In the genomic region with DNA sequence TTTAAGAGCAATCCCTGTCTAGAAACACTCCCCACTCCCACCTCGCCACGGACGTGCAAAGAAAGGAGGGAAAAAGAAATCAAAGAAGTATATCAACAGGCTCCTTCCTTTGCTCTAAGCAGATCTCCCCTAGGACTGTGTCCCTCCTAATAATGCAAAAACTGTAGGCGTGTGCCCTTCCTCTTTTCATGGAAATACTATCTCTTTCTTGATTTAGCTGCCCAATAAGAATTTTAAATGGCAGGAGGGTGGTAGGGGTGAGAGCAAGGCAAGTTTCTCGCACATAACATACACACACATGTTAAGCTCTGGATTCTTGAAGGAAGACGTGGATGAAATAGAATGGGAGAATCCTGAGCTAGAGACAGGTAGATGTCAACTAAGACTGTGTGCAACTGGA, we compare ENCODE assay signal across 8 mouse cellular contexts. TPM values are rescaled to one million over a fixed set of nuclear protein-coding genes. Genes with fewer than 3 reads are reported as not detected.
DNase-seq lines count a peak whose midpoint lies in the region; ATAC-seq and TF ChIP-seq lines count a peak whose summit lies in the region.

No protein-coding gene starts in this region.

- H3K27me3 ChIP-seq in cerebellum, adult 2 months (ENCODE audit: control insufficient read depth, insufficient read depth, low read length), result no peaks in the 10 kb centered on the region
- H3K27me3 ChIP-seq in spleen, adult 2 months (ENCODE audit: control insufficient read depth, insufficient read depth, low read length), result no peaks in the 10 kb centered on the region
- no peaks in the 10 kb centered on the region for H3K27me3 ChIP-seq in liver, embryonic 12.5 days (replicated peaks)
- H3K27me3 ChIP-seq in stomach, postnatal 0 days (ENCODE audit: control insufficient read depth, insufficient read depth, low read length), result no peaks in the 10 kb centered on the region

- peak overlapping the region; percentile 72 for H3K9ac ChIP-seq in liver, embryonic 12.5 days
- peak overlapping the region; percentile 62; the same call in 1 of the 2 replicates for H3K9ac ChIP-seq in stomach, postnatal 0 days (ENCODE audit: low read length)

- no peaks in the 10 kb centered on the region for H3K9me3 ChIP-seq in liver, embryonic 12.5 days (replicated peaks)
- H3K9me3 ChIP-seq in stomach, postnatal 0 days (ENCODE audit: control insufficient read depth, low read length), result no peaks in the 10 kb centered on the region

- no peak for TF ChIP-seq POLR2A in cerebellum, adult 2 months (IDR thresholded peaks at IDR 0.05; ENCODE audit: borderline replicate concordance, insufficient read depth, low read length)
- no peak for TF ChIP-seq POLR2A in spleen, adult 2 months (IDR thresholded peaks at IDR 0.05; ENCODE audit: low read depth, low read length)

- no peak for ATAC-seq in liver, embryonic 12.5 days
- no peak for ATAC-seq in stomach, postnatal 0 days (ENCODE audit: low FRiP score, low TSS enrichment)

- H3K36me3 ChIP-seq in spleen, adult 2 months (ENCODE audit: control insufficient read depth, insufficient read depth, low read length), result no peaks in the 10 kb centered on the region; the same call in none of the 2 replicates
- H3K36me3 ChIP-seq in liver, embryonic 12.5 days, result peaks cover 21% of the 10 kb centered on the region
- H3K36me3 ChIP-seq in stomach, postnatal 0 days (ENCODE audit: control insufficient read depth, insufficient read depth, low read length), result no peaks in the 10 kb centered on the region; the same call in 1 of the 2 replicates

- no peak for TF ChIP-seq EP300 in stomach, postnatal 0 days (optimal IDR thresholded peaks at IDR 0.05)

- peak overlapping the region; percentile 95 for H3K4me2 ChIP-seq in liver, embryonic 12.5 days
- H3K4me2 ChIP-seq in stomach, postnatal 0 days (replicated peaks; ENCODE audit: low read depth), result peak overlapping the region; percentile 83

- WGBS in cerebellum, adult 2 months, result 77% methylated on average over 6 of the region's 6 CpGs
- WGBS in spleen, adult 2 months, result 43% methylated on average over 6 of the region's 6 CpGs
- 48% methylated on average over 6 of the region's 6 CpGs for WGBS in liver, embryonic 12.5 days (ENCODE audit: insufficient replicate concordance)
- WGBS in stomach, postnatal 0 days, result 64% methylated on average over 6 of the region's 6 CpGs

- H3K4me3 ChIP-seq in cerebellum, adult 2 months (replicated peaks; ENCODE audit: insufficient read depth, low read depth, low read length), result no peak overlapping the region
- peak overlapping the region; percentile 70; the same call in 1 of the 2 replicates for H3K4me3 ChIP-seq in spleen, adult 2 months (ENCODE audit: extremely low read depth, insufficient read depth, insufficient read length)
- peak overlapping the region; percentile 68 for H3K4me3 ChIP-seq in liver, embryonic 12.5 days
- peak overlapping the region; percentile 64; the same call in 1 of the 2 replicates for H3K4me3 ChIP-seq in stomach, postnatal 0 days (ENCODE audit: low read depth, low read length)

- peak; percentile 18 for DNase-seq in cerebellum, adult 11-12 months
- DNase-seq in cerebellum, adult 2 months, result no peak
- no peak for DNase-seq in spleen, adult 2 months (ENCODE audit: low read depth in 1 of 2, low spot score in 2 of 2)
- no peak for DNase-seq in spleen, postnatal 36 days (ENCODE audit: low spot score in 2 of 2)
- no peak for DNase-seq in stomach, postnatal 0 days (ENCODE audit: low spot score)
- no peak for DNase-seq in ovary, postnatal 10 days (ENCODE audit: low spot score)
- no peak for DNase-seq in kidney, adult 18-20 months

- peaks cover 5% of the 10 kb centered on the region; the same call in 1 of the 2 replicates for H3K4me1 ChIP-seq in cerebellum, adult 2 months (ENCODE audit: control insufficient read depth, insufficient read depth, low read length)
- peaks cover 3% of the 10 kb centered on the region for H3K4me1 ChIP-seq in spleen, adult 2 months (ENCODE audit: control insufficient read depth, insufficient read depth, insufficient read length)
- H3K4me1 ChIP-seq in liver, embryonic 12.5 days, result peaks cover 45% of the 10 kb centered on the region
- no peaks in the 10 kb centered on the region for H3K4me1 ChIP-seq in stomach, postnatal 0 days (replicated peaks; ENCODE audit: control insufficient read depth, insufficient read depth)

- TF ChIP-seq CTCF in cerebellum, adult 2 months (IDR thresholded peaks at IDR 0.05; ENCODE audit: borderline replicate concordance, insufficient read depth, low read depth, low read length), result no peak
- no peak for TF ChIP-seq CTCF in spleen, adult 2 months (IDR thresholded peaks at IDR 0.05; ENCODE audit: extremely low read depth, insufficient read depth, insufficient read length, insufficient replicate concordance)
- no peak for TF ChIP-seq CTCF in stomach, postnatal 0 days (IDR thresholded peaks at IDR 0.05; ENCODE audit: low read depth)

- H3K27ac ChIP-seq in cerebellum, adult 2 months (ENCODE audit: insufficient read depth, low read length), result no peak overlapping the region
- peak overlapping the region; percentile 52; the same call in 1 of the 2 replicates for H3K27ac ChIP-seq in spleen, adult 2 months (ENCODE audit: insufficient read depth, low read length)
- peak overlapping the region; percentile 72; the same call in 1 of the 2 replicates for H3K27ac ChIP-seq in liver, embryonic 12.5 days
- no peak overlapping the region for H3K27ac ChIP-seq in stomach, postnatal 0 days (replicated peaks)

RNA-seq across cellular contexts. Expression of a gene that starts 0.4 kb away (rescaled TPM):
- 115 and 120 TPM in 2 replicates for polyA plus RNA-seq in cerebellum, adult 2 months (2012; rRNA removed)
- 63.9 and 72.3 TPM in 2 replicates for polyA plus RNA-seq in spleen, adult 2 months (2012; rRNA removed)
- 18.0 and 19.7 TPM in 2 replicates for polyA plus RNA-seq in liver, embryonic 12.5 days (2016; fragmentation: Nextera tagmentation; extraction: Ambion mirVana)
- polyA plus RNA-seq in stomach, postnatal 0 days (2015; fragmentation: Nextera tagmentation; extraction: Ambion mirVana), result 19.2 and 19.4 TPM in 2 replicates

RNA-seq across cellular contexts. Expression of a gene that starts 3.9 kb away (rescaled TPM):
- polyA plus RNA-seq in cerebellum, adult 2 months (2012; rRNA removed), result 35.2 and 40.2 TPM in 2 replicates
- polyA plus RNA-seq in spleen, adult 2 months (2012; rRNA removed), result 18.0 and 22.7 TPM in 2 replicates
- polyA plus RNA-seq in liver, embryonic 12.5 days (2016; fragmentation: Nextera tagmentation; extraction: Ambion mirVana), result 84.3 and 85.8 TPM in 2 replicates
- polyA plus RNA-seq in stomach, postnatal 0 days (2015; fragmentation: Nextera tagmentation; extraction: Ambion mirVana), result 70.0 and 99.4 TPM in 2 replicates

RNA-seq across cellular contexts. Expression of a gene that starts 32.8 kb away (rescaled TPM):
- polyA plus RNA-seq in cerebellum, adult 2 months (2012; rRNA removed), result 33.2 and 34.0 TPM in 2 replicates
- polyA plus RNA-seq in spleen, adult 2 months (2012; rRNA removed), result 15.2 and 18.5 TPM in 2 replicates
- 16.3 TPM in 2 replicates for polyA plus RNA-seq in liver, embryonic 12.5 days (2016; fragmentation: Nextera tagmentation; extraction: Ambion mirVana)
- polyA plus RNA-seq in stomach, postnatal 0 days (2015; fragmentation: Nextera tagmentation; extraction: Ambion mirVana), result 13.8 and 14.5 TPM in 2 replicates

RNA-seq across cellular contexts. Expression of a gene that starts 41.0 kb away (rescaled TPM):
- polyA plus RNA-seq in cerebellum, adult 2 months (2012; rRNA removed), result 188 and 194 TPM in 2 replicates
- polyA plus RNA-seq in spleen, adult 2 months (2012; rRNA removed), result 71.9 and 97.7 TPM in 2 replicates
- polyA plus RNA-seq in liver, embryonic 12.5 days (2016; fragmentation: Nextera tagmentation; extraction: Ambion mirVana), result 21.7 and 23.1 TPM in 2 replicates
- 33.8 and 43.3 TPM in 2 replicates for polyA plus RNA-seq in stomach, postnatal 0 days (2015; fragmentation: Nextera tagmentation; extraction: Ambion mirVana)

RNA-seq across cellular contexts. Expression of a gene that starts 43.7 kb away (rescaled TPM):
- polyA plus RNA-seq in cerebellum, adult 2 months (2012; rRNA removed), result not detected in 2 replicates
- 0.20 and 0.58 TPM in 2 replicates for polyA plus RNA-seq in spleen, adult 2 months (2012; rRNA removed)
- 7.7 and 8.8 TPM in 2 replicates for polyA plus RNA-seq in liver, embryonic 12.5 days (2016; fragmentation: Nextera tagmentation; extraction: Ambion mirVana)
- 0.07 TPM in 1 of 2 replicates, not detected in the other for polyA plus RNA-seq in stomach, postnatal 0 days (2015; fragmentation: Nextera tagmentation; extraction: Ambion mirVana)

Comparison
In these comparisons a context has a peak if more than half of its experiments do, and no peak if none do; other contexts are left out.
1. H3K27ac ChIP-seq: peak in spleen, adult 2 months (single experiment) and liver, embryonic 12.5 days (single experiment); none in cerebellum, adult 2 months (single experiment) and stomach, postnatal 0 days (single experiment).